Mouse (Mus musculus) bone marrow, adult 2 months (tissue): ENCODE measurements at regions not wholly inside any gene's neighbourhood (a gene's known extent, or its start where the extent isn't known, plus 50 kb on each side); places are given as distances from the start of the nearest gene placed in this dataset.
"Not testable (repeated sequence)": the region's sequence is repeated elsewhere in the genome, so short reads cannot be mapped to it uniquely, and the experiment has no call there.

Source experiments
- H3K27ac ChIP-seq: fragments of 200-500 bp; 2 replicates; pipeline ENCODE4 v1.5.1; 2012; ENCODE audit warnings: low read depth, mild to moderate bottlenecking, control low read depth, inconsistent platforms, low read length; ENCODE audit not compliant: control insufficient read depth, poor library complexity, insufficient read depth
- H3K4me1 ChIP-seq: fragments of 200-500 bp; 2 replicates; pipeline ENCODE4 v1.6.1; 2011; ENCODE audit warnings: low read length; ENCODE audit not compliant: control insufficient read depth, insufficient read depth
- H3K4me3 ChIP-seq: fragments of 200-500 bp; replicated peaks from 2 replicates; pipeline ENCODE3; 2011; ENCODE audit warnings: mild to moderate bottlenecking, low read depth, low read length, control low read depth; ENCODE audit not compliant: control insufficient read depth
- CTCF ChIP-seq: fragments of 200-500 bp; IDR thresholded peaks from 2 replicates; pipeline ENCODE4 v1.5.1; 2011; ENCODE audit warnings: low read length, control low read depth; ENCODE audit not compliant: control insufficient read depth, insufficient read depth
- POLR2A ChIP-seq: fragments of 200-500 bp; IDR thresholded peaks from 2 replicates; pipeline ENCODE4 v1.6.1; 2011; ENCODE audit warnings: low read depth, mild to moderate bottlenecking, control low read depth, low read length, borderline replicate concordance; ENCODE audit not compliant: control insufficient read depth
- WGBS: fragments of 180-500 bp; shearing (Covaris S2); methylation state at CpG from one replicate; pipeline ENCODE4 v1.1.7; 2018; 5-methylcytosine and 5-hydroxymethylcytosine counted together

- Histone ChIP-seq H3K4me1 (no peaks in the 10 kb centered on the region), H3K4me3 (no peak overlapping the region), H3K27ac (no peak overlapping the region)
- no peak for TF ChIP-seq POLR2A
- no peak for TF ChIP-seq CTCF
- WGBS: 62% methylated on average over 6 of the region's 6 CpGs
Observed at GRCm38 (mm10) chr14:87266309-87266708, 125.3 kb upstream of the Diaph3 start.

DNA sequence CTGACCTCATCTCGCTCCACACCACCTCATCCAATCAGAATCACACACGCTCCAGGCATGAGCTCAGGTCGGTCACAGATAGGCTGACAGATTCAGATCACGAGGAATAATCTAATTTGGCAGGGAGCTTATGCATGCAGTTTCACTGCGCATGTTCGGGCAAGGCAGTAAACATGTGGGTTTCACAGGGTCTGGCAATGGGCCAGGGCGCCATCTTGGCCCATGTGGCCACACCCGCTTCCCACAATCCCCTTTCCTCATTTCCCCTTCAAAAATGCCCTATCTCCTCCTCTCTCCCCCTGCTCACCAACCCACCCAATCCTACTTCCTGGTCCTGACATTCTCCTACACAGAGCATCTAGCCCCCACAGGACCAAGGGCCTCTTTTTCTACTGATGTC lies 127.2 kb upstream of the Tdrd3 start:
- H3K27ac ChIP-seq, H3K4me3 ChIP-seq, H3K4me1 ChIP-seq: not testable (repeated sequence)
- 79% methylated on average over 8 of the region's 8 CpGs for WGBS

DNA sequence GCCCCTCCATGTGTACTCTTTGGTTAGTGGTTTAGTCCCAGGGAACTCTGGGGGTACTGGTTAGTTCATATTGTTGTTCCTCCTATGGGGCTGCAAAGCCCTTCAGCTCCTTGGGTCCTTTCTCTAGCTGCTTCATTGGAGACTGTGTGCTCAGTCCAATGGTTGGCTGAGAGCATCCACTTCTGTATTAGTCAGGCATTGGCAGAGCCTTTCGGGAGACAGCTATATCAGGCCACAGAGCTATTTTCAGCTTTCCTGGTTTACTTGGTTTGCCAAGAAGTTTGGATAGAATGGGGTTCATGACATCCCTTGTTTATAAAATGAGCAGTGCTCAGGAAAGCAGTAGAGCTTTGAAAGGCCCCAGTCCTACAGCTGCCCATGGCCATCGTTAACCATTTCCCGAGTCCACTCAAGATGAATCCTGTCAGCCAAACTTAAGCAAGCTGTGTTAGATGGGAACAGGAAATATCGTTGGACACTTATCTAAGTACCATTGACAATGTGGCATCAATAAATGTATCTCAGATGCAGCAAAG lies 126.7 kb upstream of the Tdrd3 start:
- Histone ChIP-seq H3K4me1 (no peaks in the 10 kb centered on the region), H3K27ac (no peak overlapping the region), H3K4me3 (no peak overlapping the region)
- no peak for TF ChIP-seq CTCF
- TF ChIP-seq POLR2A: no peak
- 77% methylated on average over 4 of the region's 4 CpGs for WGBS

GRCm38 (mm10) chr14:87295206-87295605 lies 121.2 kb upstream of the Tdrd3 start:
- TF ChIP-seq POLR2A (no peak), CTCF (no peak)
- no peak overlapping the region for H3K4me3 ChIP-seq
- H3K27ac ChIP-seq: no peak overlapping the region
- H3K4me1 ChIP-seq: no peaks in the 10 kb centered on the region
- 72% methylated on average over 3 of the region's 3 CpGs for WGBS

DNA sequence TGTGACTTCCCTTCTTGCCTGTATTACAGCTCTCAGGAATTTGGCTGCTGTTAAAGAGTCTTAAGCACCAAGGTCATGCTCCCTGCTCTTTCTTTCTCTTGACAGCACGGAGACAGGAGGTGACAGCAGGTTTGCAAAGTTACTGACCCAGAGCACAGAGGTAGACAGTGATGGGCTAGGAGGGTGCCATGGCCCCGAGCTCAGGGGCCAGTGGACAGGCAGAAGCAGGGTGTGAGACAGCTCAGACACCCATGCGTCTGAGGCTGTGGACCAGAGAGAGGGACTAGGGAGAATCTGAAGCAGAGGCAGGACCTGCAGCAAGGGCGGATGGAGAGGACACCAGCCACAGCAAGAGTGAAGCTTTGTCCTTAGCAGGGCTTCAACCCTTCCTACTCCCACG lies 119.3 kb upstream of the Tdrd3 start:
- WGBS: 64% methylated on average over 5 of the region's 5 CpGs
- Histone ChIP-seq H3K4me3 (no peak overlapping the region), H3K4me1 (no peaks in the 10 kb centered on the region), H3K27ac (no peak overlapping the region)
- TF ChIP-seq CTCF (no peak), POLR2A (no peak)

DNA sequence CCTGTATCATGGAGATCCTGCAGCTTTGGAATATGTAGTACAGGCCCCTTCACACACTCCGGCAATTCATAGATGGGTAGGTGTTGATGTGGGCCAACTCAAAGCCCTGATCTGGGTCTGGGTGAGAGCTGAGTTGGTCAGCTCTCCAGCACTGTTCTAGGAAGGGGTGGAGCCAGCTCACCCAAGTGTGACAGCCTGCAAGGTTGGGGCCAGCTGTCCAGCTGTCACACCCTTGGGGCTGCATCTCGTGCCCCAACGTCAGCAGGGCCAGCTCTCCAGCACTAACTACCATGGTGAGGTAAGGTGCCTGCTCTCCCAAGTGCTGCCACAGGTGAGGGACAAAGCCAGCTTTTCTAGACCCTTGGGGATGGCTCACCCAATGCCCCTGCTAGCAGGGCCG lies 115.6 kb upstream of the Tdrd3 start:
- H3K4me1 ChIP-seq: no peaks in the 10 kb centered on the region
- WGBS: 87% methylated on average over 4 of the region's 4 CpGs
- no peak overlapping the region for H3K4me3 ChIP-seq
- TF ChIP-seq POLR2A (no peak), CTCF (no peak)
- no peak overlapping the region for H3K27ac ChIP-seq

DNA sequence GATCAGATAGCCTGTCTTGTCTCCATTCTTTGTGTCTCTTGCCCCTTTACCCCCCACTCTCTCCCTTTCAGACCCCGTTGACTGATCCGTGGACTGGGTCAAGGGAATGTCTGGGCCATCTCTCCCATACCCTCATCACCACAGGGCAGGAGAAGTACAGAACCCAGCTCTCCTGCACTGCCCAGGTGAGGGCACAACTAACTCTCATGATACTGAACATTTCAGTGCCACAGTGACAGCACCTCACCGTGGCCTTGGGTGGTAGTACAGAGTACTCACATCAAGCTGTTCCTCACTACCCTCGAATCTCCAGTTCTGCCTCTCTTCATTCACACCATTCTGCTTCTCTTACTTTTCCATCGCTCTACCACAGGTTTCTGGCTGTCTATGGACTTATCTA lies 114.9 kb upstream of the Tdrd3 start:
- TF ChIP-seq POLR2A (no peak), CTCF (no peak)
- 77% methylated on average over 5 of the region's 5 CpGs for WGBS
- Histone ChIP-seq H3K4me3 (no peak overlapping the region), H3K4me1 (no peaks in the 10 kb centered on the region), H3K27ac (no peak overlapping the region)

GRCm38 (mm10) chr14:87305481-87305880 lies 111.0 kb upstream of the Tdrd3 start:
- no peak overlapping the region for H3K4me3 ChIP-seq
- no peak overlapping the region for H3K27ac ChIP-seq
- H3K4me1 ChIP-seq: no peaks in the 10 kb centered on the region
- WGBS: 92% methylated on average over 2 of the region's 2 CpGs
- no peak for TF ChIP-seq CTCF
- TF ChIP-seq POLR2A: no peak

GRCm38 (mm10) chr14:87306011-87306410 lies 110.4 kb upstream of the Tdrd3 start:
- 74% methylated on average over 7 of the region's 7 CpGs for WGBS
- Histone ChIP-seq H3K4me3 (no peak overlapping the region), H3K4me1 (no peaks in the 10 kb centered on the region), H3K27ac (no peak overlapping the region)
- TF ChIP-seq POLR2A (no peak), CTCF (no peak)

GRCm38 (mm10) chr14:87308016-87308415 lies 108.4 kb upstream of the Tdrd3 start:
- Histone ChIP-seq H3K4me3 (no peak overlapping the region), H3K27ac (no peak overlapping the region), H3K4me1 (no peaks in the 10 kb centered on the region)
- 74% methylated on average over 7 of the region's 7 CpGs for WGBS
- TF ChIP-seq POLR2A (no peak), CTCF (no peak)
